Mouse (Mus musculus) neural tube, embryonic 12.5 days (tissue): Measurements from ENCODE around the gene Pde1c. TPM values are rescaled to one million over a fixed set of nuclear protein-coding genes. Genes with fewer than 3 reads are reported as not detected.

ENCODE experiments used
- ATAC-seq: fragments of 200-750 bp; cut with Nextera tagmentation; 2 replicates; pipeline ENCODE4 v1.8.0; 2017; ENCODE audit warnings: low read depth, mild to moderate bottlenecking, moderate TSS enrichment, moderate library complexity; ENCODE audit not compliant: low FRiP score
- H3K27ac ChIP-seq: fragments of 300-500 bp; sonication (generic); 2 replicates; pipeline ENCODE4 v1.5.1; 2016
- H3K27me3 ChIP-seq: fragments of 300-500 bp; sonication (generic); replicated peaks from 2 replicates; pipeline ENCODE4 v1.6.1; 2016; ENCODE audit warnings: mild to moderate bottlenecking
- H3K36me3 ChIP-seq: fragments of 300-500 bp; sonication (generic); 2 replicates; pipeline ENCODE4 v1.6.1; 2016; ENCODE audit warnings: mild to moderate bottlenecking
- H3K4me1 ChIP-seq: fragments of 300-500 bp; sonication (generic); 2 replicates; pipeline ENCODE4 v1.6.1; 2016
- H3K4me2 ChIP-seq: fragments of 300-500 bp; sonication (generic); replicated peaks from 2 replicates; pipeline ENCODE4 v1.6.1; 2016; ENCODE audit warnings: mild to moderate bottlenecking
- H3K4me3 ChIP-seq: fragments of 300-500 bp; sonication (generic); 2 replicates; pipeline ENCODE4 v1.5.1; 2016
- H3K9ac ChIP-seq: fragments of 300-500 bp; sonication (generic); 2 replicates; pipeline ENCODE4 v1.6.1; 2016; ENCODE audit warnings: mild to moderate bottlenecking
- H3K9me3 ChIP-seq: fragments of 300-500 bp; sonication (generic); 2 replicates; pipeline ENCODE4 v1.6.1; 2016; ENCODE audit warnings: mild to moderate bottlenecking
- WGBS: fragments of 180-500 bp; shearing (Covaris S2); methylation state at CpG from one replicate; pipeline ENCODE4 v1.1.7; 2016; 5-methylcytosine and 5-hydroxymethylcytosine counted together
- polyA plus RNA-seq: library from polyadenylated mRNA; unstranded; fragments of >200 nt; fragmentation: Nextera tagmentation; extraction: Ambion mirVana; gene quantifications from 2 replicates; pipeline ENCODE4 v1.2.1, GENCODE M21; 2016

Gene Pde1c
- polyA plus RNA-seq, 1 experiment from 2014 or later: 5.2 TPM

DNA sequence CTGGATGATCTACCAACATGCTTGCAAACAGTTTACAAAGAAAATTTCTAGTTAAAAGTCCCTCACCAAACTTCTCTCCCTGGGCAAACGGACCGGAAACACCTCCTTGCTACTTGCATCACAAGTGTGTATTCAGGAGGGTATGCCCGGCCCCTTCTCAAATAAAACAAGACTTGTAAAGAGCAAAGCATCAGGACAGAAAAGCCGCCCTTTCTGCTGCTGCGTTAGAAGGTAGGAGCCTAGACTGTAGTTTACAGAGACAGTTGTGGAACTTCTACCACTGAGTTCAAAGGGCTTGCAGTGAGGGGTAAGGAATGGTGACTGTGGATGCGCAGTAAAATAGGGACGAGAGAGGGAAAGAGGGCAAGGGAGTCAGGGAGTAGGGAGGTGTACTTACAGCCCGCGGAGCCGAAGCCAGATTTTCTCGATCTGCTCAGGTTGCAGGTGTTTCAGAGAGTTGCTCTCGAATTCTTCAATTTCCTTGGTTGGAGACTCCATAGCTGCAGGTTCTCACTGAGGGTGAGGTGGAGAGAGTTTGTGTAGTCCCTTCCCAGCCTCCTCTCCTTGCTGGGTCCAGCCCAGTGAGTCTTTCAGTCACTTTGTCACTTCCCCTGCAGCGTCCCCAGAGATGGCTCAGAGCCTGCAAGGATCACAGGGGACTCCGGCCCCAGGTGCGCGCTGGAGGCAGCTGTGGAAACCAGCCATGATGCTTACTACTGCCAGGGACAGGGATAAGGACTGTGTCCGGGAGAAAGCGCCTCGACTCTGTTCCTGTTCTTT, 207.4 kb downstream of the Pde1c start:
- ATAC-seq: peak; percentile 75
- Histone ChIP-seq H3K27ac (no peak overlapping the region), H3K27me3 (no peaks in the 10 kb centered on the region), H3K36me3 (no peaks in the 10 kb centered on the region), H3K4me2 (peak overlapping the region; percentile 93), H3K9me3 (no peaks in the 10 kb centered on the region), H3K4me3 (peak overlapping the region; percentile 45), H3K4me1 (peaks cover 13% of the 10 kb centered on the region), H3K9ac (peak overlapping the region; percentile 58)
- WGBS: 2% methylated on average over 19 of the region's 19 CpGs

DNA sequence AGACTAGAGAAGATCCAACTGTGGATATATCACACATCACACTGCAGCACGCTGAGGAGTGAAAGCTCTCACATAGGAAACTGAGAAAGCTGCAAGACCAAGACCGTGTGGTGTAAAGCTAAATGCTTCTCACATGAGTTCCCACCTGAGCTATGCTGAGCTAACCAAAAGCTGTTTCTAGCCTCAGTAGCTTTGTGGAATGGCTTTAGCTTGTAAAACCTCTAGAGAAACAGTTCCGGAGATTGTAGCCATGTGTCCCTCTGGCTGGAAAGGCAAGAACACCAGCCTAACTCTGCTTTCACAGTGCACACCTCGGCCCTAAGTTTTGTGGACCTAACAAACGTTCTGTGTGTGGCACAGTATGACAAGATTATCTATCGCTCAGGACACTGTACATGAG, 208.8 kb downstream of the Pde1c start:
- Histone ChIP-seq H3K4me2 (peak overlapping the region; percentile 93; the same call in 1 of the 2 replicates), H3K4me1 (peaks cover 13% of the 10 kb centered on the region), H3K9ac (no peak overlapping the region), H3K4me3 (no peak overlapping the region), H3K27ac (no peak overlapping the region), H3K9me3 (no peaks in the 10 kb centered on the region), H3K27me3 (no peaks in the 10 kb centered on the region), H3K36me3 (no peaks in the 10 kb centered on the region)
- ATAC-seq: no peak
- WGBS: 75% methylated on average over 6 of the region's 6 CpGs

DNA sequence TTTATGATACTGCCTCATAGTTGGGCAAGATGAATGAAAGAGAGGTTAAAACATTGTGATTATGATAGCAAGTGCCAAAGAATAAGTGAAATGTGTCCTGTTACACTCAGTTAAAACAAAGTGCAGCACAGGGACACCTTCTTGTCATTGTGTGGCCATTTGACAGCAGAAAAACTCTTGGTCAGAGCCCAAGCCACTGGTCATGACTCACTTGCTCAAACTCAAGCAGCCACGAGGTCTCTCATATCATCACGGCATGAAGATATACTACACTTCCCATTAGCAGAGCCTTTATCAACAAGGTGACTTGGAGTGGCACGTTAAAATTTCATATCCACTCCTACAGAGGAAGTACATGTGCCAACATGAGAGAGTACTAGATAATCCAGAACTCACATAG, 209.8 kb downstream of the Pde1c start:
- Histone ChIP-seq H3K4me1 (peaks cover 13% of the 10 kb centered on the region), H3K36me3 (no peaks in the 10 kb centered on the region), H3K27ac (no peak overlapping the region), H3K9ac (no peak overlapping the region), H3K4me2 (no peak overlapping the region), H3K4me3 (no peak overlapping the region), H3K9me3 (no peaks in the 10 kb centered on the region), H3K27me3 (no peaks in the 10 kb centered on the region)
- no peak for ATAC-seq
- 84% methylated on average over 3 of the region's 3 CpGs for WGBS

DNA sequence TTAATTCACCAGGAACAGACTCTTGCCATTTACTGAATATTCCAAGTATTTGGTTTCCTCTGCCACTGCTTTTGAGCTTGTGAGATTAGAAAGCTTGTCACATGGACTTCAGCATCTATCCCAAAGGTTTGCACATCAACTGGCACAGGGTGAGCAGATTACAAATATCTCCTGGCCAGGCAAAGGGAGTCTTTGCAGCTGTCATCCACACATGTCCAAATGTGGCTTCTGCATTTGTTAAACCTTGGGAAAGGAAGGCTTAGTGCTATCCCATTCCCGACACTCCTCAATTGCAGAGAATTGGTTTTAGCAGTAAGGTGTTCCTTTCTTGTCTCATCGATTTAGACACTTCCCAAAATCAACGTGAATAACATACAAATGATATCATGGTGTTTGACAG, 221.7 kb downstream of the Pde1c start:
- Histone ChIP-seq H3K27me3 (no peaks in the 10 kb centered on the region), H3K9me3 (no peaks in the 10 kb centered on the region), H3K27ac (no peak overlapping the region), H3K4me2 (no peak overlapping the region), H3K4me3 (no peak overlapping the region), H3K36me3 (no peaks in the 10 kb centered on the region), H3K9ac (no peak overlapping the region), H3K4me1 (no peaks in the 10 kb centered on the region)
- ATAC-seq: no peak
- 78% methylated on average over 3 of the region's 3 CpGs for WGBS

DNA sequence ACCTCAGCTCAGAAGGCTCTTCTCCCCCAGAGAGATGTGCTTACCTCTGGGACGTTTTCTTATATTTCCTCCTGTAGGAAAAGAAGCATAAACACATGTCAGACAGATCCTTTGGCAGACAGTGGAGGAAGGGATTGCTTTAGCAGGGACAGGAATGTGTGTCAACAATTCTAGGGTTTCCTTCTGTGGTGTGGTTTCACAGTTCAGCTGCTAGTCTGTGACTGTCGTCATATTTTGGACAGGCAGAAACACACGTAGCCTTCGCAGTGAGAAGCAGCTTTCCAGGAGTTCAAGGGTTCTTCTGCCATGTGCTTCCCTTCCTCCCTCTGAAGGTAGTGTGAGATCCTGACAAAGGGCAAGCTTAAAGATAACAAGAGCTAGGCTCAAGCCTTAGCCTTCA, 223.8 kb downstream of the Pde1c start:
- 77% methylated on average over 4 of the region's 4 CpGs for WGBS
- no peak for ATAC-seq
- Histone ChIP-seq H3K4me1 (no peaks in the 10 kb centered on the region), H3K9ac (no peak overlapping the region), H3K27ac (no peak overlapping the region), H3K9me3 (no peaks in the 10 kb centered on the region), H3K4me3 (no peak overlapping the region), H3K36me3 (no peaks in the 10 kb centered on the region), H3K4me2 (no peak overlapping the region), H3K27me3 (no peaks in the 10 kb centered on the region)

DNA sequence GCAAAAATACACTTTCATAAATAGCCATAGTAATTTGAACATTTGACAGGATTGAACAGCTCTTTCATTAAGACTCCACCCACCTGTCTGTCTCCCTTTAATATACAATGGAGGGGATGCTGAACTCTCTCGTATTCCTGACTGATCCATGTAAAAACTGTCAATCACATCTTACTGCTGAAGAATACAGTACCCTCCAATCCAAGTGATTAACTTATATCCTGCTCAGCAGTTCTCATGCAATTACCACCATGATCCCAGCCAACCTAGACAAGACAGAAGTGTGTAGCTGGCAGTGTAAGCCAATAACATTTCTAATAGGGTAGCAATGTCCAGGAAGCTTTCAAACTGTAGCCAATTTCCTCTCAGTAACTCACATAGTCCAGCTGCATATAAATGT, 226.9 kb downstream of the Pde1c start:
- H3K27me3 ChIP-seq: no peaks in the 10 kb centered on the region
- no peak overlapping the region for H3K4me2 ChIP-seq
- no peaks in the 10 kb centered on the region for H3K9me3 ChIP-seq
- no peaks in the 10 kb centered on the region for H3K36me3 ChIP-seq
- H3K4me1 ChIP-seq: no peaks in the 10 kb centered on the region
- H3K27ac ChIP-seq: no peak overlapping the region
- no peak overlapping the region for H3K4me3 ChIP-seq
- ATAC-seq: no peak
- no peak overlapping the region for H3K9ac ChIP-seq
- 55% methylated on average over 1 of the region's 1 CpGs for WGBS

DNA sequence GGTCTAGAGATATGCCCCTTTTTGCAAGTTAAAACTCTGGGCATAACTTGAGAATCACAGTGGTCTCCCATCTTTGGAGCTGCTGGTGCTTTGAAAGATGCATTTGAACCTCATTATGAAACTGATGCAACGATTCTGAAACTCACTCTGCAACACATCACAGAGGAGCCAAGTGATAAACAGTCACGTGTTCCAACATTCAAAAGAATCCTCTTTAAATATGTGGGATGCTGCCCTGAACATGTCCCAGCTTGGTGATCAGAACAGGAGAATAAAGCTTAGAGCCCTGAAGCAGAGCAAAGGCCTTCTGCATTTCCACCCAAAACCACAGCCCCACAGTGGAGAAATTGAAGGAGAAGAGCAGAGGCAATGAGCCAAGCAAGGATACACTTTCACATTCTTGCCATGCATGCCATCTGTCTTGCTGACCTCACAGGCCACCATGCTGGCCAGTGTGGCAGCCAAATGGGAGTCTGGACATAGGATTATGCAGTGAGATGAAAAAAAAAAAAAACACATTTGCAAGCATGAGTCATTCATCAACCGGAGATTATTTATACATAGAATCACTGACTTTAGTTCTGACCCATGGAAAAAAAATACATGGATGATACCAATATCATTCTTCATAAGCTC, 233.0 kb downstream of the Pde1c start:
- ATAC-seq: no peak
- 88% methylated on average over 3 of the region's 3 CpGs for WGBS
- Histone ChIP-seq H3K9me3 (no peaks in the 10 kb centered on the region), H3K4me2 (no peak overlapping the region), H3K27ac (no peak overlapping the region), H3K4me1 (no peaks in the 10 kb centered on the region), H3K4me3 (no peak overlapping the region), H3K9ac (no peak overlapping the region), H3K36me3 (no peaks in the 10 kb centered on the region), H3K27me3 (no peaks in the 10 kb centered on the region)

DNA sequence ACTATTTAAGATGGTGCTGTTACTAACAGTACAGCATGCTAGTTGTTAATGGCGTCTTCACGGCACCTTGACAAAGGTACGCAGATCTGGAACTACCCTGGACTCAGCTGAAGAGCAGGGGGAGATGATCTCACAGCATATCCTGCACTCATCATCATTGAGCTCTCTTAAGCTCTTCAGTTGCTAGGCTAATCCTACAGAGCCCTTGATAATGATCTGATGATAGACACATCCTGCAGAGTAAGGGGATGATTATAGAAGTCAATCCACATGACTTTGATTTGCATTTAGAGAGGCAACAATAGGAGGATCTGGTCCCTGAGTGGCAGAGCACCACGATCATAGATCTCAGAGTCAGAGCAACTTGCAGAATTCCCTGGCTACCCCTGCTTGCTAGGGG, 236.8 kb downstream of the Pde1c start:
- Histone ChIP-seq H3K36me3 (no peaks in the 10 kb centered on the region), H3K9me3 (no peaks in the 10 kb centered on the region), H3K9ac (no peak overlapping the region), H3K4me1 (no peaks in the 10 kb centered on the region), H3K4me2 (no peak overlapping the region), H3K4me3 (no peak overlapping the region), H3K27me3 (no peaks in the 10 kb centered on the region), H3K27ac (no peak overlapping the region)
- no peak for ATAC-seq
- WGBS: 89% methylated on average over 4 of the region's 4 CpGs

DNA sequence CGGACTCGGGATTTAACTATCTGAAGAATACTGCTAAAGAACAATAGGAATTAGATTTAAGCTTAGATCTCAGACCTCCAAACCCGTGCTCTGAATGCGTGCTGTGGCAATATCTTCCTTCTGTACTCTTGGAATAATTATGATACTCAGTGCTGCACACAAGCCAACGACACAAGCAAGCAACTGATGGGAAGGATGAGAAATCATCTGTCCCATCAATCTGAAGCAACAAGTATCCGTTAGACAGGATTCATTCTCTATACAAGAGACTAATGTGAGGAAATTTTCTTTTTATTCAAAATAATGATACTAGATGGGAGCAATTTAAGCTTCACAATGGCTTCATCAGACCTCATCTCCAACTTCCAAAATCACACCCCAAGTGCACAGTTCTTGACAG, 237.5 kb downstream of the Pde1c start:
- H3K27me3 ChIP-seq: no peaks in the 10 kb centered on the region
- no peak for ATAC-seq
- WGBS: 90% methylated on average over 6 of the region's 6 CpGs
- no peak overlapping the region for H3K9ac ChIP-seq
- no peak overlapping the region for H3K4me3 ChIP-seq
- H3K9me3 ChIP-seq: no peaks in the 10 kb centered on the region
- H3K36me3 ChIP-seq: no peaks in the 10 kb centered on the region
- no peaks in the 10 kb centered on the region for H3K4me1 ChIP-seq
- H3K4me2 ChIP-seq: no peak overlapping the region
- no peak overlapping the region for H3K27ac ChIP-seq

DNA sequence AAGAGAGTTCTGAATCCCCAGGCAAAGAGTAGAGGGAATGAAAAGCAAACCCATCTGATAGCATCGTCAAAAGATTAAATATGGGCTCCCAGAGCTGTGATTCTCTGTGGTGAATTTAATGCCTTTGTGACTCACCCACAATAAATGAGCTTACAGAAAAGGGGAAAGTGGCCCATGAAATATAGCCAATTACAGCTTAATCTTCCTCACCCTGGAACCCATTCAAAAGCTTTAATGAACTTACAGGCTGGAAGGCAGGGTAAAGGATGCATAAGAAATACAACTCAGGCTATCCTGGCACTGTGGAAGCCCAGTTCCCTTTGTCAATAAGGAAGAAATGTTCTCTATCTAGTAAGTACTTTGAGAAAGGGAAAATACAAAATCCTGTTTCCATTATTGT, 240.8 kb downstream of the Pde1c start:
- peak; percentile 66; the same call in 1 of the 2 replicates for ATAC-seq
- H3K36me3 ChIP-seq: no peaks in the 10 kb centered on the region
- no peaks in the 10 kb centered on the region for H3K27me3 ChIP-seq
- no peaks in the 10 kb centered on the region for H3K4me1 ChIP-seq
- H3K9me3 ChIP-seq: no peaks in the 10 kb centered on the region
- WGBS: 30% methylated on average over 1 of the region's 1 CpGs
- H3K9ac ChIP-seq: no peak overlapping the region
- no peak overlapping the region for H3K4me2 ChIP-seq
- H3K4me3 ChIP-seq: no peak overlapping the region
- H3K27ac ChIP-seq: no peak overlapping the region

DNA sequence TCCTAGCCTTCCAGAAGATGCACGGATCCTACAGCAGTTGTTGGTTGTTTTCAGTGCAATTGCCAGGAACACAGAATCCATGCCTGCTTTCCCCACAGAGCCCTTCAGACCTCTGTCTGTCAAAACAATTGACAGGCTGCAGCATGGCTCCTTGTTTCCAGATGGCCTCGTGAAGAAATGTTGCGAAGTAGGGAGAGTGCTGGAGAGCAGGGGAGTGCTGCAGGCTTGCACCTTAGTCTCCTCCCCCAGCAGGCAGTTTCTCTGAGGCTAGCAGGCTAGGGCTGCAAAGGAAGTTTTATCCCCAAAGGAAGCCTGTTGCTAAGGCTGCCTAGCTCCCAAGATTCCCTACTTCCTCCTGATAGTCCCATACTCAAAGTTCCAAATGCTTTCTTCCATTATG, 246.1 kb downstream of the Pde1c start:
- Histone ChIP-seq H3K27ac (no peak overlapping the region), H3K4me1 (no peaks in the 10 kb centered on the region), H3K27me3 (no peaks in the 10 kb centered on the region), H3K9me3 (no peaks in the 10 kb centered on the region), H3K36me3 (no peaks in the 10 kb centered on the region), H3K4me3 (no peak overlapping the region), H3K4me2 (no peak overlapping the region), H3K9ac (no peak overlapping the region)
- ATAC-seq: no peak
- WGBS: 24% methylated on average over 3 of the region's 3 CpGs

DNA sequence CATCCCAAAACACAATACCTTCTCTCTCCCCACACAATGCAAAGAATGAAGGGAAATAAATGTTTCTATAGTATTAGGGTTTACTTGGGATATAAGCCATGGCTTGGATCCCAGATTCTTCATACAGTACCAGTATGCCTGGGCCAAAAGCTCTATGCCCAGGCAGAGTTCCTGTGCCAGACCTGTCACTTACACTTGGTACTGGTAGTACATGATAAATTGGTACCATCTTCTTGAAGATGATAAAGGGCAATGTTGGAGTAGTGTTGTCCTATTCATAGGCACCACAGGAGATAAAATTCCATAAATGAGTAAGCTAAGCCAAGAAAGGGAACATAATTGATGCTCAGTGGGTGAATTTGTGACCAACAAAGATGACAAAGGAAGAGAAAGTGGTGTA, 258.6 kb downstream of the Pde1c start:
- H3K9ac ChIP-seq: no peak overlapping the region
- H3K4me3 ChIP-seq: no peak overlapping the region
- no peaks in the 10 kb centered on the region for H3K4me1 ChIP-seq
- no peaks in the 10 kb centered on the region for H3K27me3 ChIP-seq
- H3K4me2 ChIP-seq: no peak overlapping the region
- ATAC-seq: no peak
- H3K9me3 ChIP-seq: no peaks in the 10 kb centered on the region
- no peaks in the 10 kb centered on the region for H3K36me3 ChIP-seq
- H3K27ac ChIP-seq: no peak overlapping the region

DNA sequence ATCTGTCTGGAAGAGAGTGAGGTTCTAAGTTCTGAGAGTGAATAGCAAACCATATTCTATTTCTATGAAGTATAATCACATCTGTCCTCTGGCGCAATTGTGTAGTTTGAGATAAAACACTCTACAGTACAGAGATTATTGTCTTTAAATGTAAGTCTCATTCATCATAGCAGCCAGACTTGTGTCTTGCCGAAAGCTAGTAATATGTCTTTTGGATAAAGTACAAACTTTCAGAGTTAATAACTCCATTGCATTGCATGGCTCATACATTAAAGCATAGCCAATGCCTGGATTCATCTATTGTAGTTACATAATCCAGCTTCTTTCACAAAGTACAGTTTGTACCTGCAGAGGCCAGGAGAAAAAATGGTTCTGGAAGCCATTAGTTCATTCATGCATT, 262.8 kb downstream of the Pde1c start:
- H3K4me2 ChIP-seq: no peak overlapping the region
- no peaks in the 10 kb centered on the region for H3K9me3 ChIP-seq
- no peak overlapping the region for H3K9ac ChIP-seq
- 93% methylated on average over 2 of the region's 2 CpGs for WGBS
- no peaks in the 10 kb centered on the region for H3K4me1 ChIP-seq
- no peak overlapping the region for H3K4me3 ChIP-seq
- H3K36me3 ChIP-seq: no peaks in the 10 kb centered on the region
- no peak for ATAC-seq
- no peak overlapping the region for H3K27ac ChIP-seq
- no peaks in the 10 kb centered on the region for H3K27me3 ChIP-seq
